Comparison of ENCODE assay signal across 1 mouse cellular context in genomic region chr4:139380207-139380748, GRCm38 (mm10).
TF ChIP-seq lines count a peak whose summit lies in the region.

No protein-coding gene starts in this region.

TF ChIP-seq in myocyte, 11 proteins besides CTCF, POLR2A, EP300 and RAD21 (continued from another document):
- TF ChIP-seq REST (IDR thresholded peaks at IDR 0.05; ENCODE audit: insufficient read depth, insufficient read length): no peak
